Mouse (Mus musculus) T-cell, adult 2 months (primary cell): Measurements from ENCODE around the gene Sgpl1.
A peak's percentile ranks its signal among the peaks of the same experiment; 100 is the strongest.

ENCODE experiments used
- DNase-seq: peaks from one replicate; pipeline ENCODE4 v3.0.0; 2022; ENCODE audit warnings: low spot score

Gene Sgpl1

DNA sequence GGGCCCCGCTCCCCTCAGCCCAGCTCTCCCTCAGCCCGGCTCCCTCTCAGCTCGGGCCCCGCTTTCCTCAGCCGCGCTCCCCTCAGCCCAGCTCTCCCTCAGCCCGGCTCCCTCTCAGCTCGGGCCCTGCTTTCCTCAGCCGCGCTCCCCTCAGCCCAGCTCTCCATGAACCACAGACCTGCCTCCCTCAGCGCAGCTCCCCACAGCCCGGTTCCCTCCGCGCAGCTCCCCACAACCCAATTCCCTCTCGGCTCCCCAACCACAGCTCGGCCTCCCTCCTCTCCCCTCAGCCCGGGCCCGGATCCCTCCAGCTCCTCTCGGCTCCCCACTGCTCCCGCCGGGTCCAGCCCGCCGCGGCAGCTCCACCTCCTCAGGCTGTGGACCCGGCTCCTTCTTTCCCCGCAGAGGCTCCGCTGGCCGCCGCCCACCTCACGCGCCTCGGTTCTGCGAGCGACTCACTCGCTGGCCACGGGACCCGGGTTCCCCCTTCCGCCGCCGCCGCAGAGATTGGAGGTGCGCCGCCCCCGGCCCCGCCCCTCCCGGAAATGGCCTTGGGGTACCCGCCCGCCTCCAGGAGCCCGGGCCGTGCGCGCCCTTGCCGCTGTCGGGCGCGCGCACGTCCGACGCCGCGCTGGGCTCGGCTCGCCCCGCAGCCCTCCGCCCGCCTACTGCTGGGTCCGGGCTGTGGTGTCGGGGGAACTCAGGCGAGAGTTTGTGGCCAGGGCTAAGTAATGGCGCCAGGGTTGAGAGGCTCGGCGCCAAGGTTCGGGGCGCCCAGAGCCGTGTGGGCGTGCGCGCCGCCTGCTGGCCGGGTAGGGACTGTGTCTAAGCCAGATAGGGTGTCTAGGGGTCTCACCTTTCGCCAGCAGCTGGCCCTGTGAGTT, at the start of gene Sgpl1:
Gene Sgpl1, minus strand, starts transcription at position 547 of the 884 bp plus-strand sequence.
- peak; percentile 87 for DNase-seq

DNA sequence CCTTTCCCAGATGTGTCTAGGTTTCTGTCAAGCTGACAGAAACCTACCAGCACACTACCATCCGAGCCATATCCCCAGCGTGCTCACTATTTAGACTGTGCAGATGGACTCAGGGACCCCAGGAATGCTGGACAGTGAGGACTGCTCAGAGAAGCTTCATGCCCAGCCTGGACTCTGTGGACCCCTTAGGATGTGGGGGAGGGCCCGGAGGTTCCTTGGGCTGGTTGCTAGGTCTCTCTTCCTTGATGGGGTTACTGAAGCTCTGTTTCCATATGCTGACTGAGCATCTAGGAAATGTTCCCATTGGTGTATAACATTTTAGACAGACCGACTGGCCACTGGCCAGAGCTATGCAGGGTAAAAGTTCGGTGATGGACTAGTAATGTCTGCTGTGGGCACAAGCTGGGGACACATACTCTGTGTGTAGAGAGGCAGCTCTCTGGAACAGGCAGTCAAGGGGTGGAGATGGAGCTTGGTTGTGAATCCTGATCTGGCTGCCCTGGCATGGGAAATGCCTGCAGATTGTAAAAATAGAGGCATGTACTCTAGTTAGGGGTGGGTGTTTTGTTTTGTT, 48.3 kb upstream of the Sgpl1 start:
- DNase-seq, result no peak

DNA sequence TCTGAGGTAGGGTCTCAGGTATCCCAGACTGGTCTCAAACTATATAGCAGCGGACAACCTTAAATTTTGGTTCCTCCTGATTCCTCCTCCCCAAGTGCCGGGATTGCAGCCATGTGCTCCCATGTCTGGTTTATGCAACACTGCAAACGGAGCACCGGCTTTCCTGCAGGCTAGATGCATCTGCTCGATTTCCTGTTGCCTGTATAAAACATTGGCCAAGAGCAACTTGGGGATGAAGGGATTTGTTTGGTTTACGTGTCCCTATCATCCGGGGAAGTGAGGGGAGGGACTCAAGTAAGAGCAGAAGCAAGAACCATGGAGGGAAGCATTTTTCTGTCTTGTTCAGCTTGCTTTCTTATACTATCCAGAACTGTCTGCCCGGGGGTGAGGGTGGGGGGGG, 47.7 kb upstream of the Sgpl1 start:
- DNase-seq, result no peak

DNA sequence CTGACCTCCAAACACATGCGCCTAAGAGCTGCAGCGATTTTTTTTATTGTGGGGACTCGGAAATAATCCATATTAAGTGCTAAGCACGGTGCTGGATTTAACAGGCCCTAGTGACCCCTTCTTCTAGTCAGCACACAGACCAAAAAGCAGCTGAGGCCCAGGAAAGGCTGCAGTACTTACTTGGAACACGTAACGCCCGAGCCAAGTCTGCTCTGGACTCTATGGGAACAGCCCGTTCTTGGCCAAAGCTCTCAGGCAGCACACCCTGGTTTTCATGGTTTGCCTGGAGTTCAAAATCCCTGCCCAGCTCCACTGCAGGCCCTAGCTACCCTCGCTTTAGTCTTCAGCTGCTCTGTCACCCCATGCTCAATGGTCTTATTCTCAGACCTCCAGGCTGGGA, 47.1 kb upstream of the Sgpl1 start:
- DNase-seq, result no peak

DNA sequence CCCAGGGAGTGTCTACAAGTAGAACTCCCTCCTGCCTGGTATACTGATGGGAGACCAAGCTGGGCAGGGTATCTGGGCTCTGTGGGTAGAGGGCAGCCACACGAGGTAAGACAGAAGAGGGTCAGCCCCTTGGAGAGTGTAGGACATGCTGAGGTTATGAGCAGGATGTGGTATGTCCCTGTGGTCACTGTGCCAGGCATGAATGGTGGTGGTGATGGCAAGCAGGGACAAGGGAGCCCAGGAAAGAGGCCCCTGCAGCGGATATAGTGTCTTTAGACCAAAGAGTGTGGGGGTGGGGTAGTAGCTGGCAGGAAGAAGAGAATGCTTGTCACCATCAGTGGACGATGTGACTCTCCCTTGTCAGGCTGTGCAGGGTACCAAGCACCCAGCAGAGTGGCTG, 40.5 kb upstream of the Sgpl1 start:
- DNase-seq, result no peak

DNA sequence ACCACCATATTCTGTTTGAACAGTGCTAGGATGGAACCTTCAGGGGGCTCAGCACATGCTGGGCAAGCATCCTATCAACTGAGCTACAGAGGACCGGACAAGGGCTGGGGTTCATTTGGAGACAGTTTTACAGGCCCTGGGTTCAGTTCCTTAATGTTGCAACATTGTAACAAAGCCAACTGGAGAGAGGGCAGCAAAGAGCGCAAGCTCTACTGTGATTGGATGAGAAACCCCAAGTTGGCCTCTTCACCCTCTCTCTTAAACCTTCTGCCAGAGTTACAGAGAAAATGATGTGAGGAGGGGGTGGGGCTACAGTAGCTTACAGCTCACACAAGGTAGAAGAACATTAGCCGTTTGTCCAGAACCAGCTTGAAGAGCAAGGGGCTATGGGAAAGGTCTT, 39.5 kb upstream of the Sgpl1 start:
- no peak for DNase-seq

DNA sequence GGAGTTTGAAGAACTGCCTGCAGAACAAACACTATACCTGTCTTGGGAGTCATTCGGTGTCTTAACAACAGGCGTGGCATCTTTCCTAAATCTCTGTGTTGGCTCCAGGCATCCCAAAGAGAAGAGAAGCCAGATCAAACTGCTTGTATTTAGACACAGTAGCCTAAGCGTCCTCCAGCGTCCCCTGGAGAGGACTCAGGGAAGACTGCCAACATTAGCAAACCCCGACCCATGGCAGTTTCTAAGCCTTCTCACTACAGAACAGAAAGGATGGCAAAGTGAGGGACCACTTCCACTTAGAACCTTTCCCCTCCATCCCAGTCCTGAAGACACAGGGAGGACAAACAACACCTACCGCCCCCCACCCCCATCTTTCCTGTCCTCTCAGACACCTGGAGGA, 32.4 kb upstream of the Sgpl1 start:
- no peak for DNase-seq

DNA sequence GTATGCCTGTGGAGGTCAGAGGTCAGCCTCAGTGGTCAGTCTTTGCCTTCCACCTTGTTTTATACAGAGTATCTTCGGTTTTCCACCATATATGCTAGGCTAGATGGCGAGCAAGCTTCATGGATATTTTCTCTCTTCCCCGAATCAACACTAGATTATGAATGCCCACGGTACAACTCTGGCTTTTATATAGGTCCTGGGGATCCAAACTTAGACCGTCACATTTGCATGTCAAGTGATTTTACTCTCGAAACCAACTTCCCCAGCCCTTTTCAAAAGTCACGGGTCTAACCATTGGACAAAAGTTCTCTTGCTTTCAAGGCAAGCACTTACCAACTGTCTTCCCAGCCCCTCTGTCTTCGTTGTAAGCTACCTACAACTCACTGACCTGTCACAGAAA, 31.2 kb upstream of the Sgpl1 start:
- DNase-seq, result no peak

DNA sequence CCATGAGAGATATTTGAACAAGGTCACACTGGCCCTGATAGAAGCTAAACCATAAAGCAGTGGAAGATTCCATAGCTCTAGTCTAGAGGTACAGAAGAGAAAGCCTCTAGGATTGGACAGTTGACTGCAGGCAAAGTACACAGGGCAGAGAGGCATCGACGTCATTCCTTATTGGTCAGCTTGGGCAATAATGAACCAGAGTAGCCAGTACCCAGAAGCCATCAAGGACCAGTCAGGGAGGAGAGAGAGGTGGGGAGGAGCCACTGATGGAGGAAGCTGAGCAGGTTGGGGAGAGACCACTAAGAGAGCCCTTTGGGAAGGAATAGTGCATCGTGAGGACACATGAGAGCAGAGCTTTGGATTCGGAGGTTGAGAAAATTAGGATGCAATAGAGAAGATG, 30.2 kb upstream of the Sgpl1 start:
- no peak for DNase-seq

DNA sequence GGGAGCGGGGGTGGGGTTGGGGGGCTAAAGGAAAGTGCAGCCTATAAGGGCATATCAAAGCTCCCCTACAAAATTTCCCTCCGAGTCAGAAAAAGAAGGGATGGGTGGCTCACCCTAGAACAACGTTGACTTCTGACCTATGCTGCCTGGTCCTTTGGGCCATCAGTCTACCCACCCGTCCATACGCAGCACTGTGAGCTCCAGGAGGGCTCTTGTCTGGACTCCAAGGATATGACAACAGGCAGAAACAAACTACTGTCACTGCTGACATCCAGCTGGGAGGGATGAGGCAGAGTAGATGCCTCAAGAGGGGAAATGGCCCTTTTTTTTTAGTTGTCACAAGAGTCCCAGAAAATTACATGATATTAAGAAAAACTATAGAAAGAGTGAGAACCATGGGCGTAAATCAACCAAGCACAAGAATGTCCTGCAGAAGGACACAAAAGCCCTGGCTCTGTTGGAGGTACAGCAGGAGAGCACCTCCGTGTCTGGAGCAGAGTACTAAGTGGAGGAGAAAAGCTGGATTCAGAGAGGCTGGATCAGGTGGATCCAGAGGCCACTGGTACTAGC, 28.8 kb upstream of the Sgpl1 start:
- DNase-seq, result no peak

DNA sequence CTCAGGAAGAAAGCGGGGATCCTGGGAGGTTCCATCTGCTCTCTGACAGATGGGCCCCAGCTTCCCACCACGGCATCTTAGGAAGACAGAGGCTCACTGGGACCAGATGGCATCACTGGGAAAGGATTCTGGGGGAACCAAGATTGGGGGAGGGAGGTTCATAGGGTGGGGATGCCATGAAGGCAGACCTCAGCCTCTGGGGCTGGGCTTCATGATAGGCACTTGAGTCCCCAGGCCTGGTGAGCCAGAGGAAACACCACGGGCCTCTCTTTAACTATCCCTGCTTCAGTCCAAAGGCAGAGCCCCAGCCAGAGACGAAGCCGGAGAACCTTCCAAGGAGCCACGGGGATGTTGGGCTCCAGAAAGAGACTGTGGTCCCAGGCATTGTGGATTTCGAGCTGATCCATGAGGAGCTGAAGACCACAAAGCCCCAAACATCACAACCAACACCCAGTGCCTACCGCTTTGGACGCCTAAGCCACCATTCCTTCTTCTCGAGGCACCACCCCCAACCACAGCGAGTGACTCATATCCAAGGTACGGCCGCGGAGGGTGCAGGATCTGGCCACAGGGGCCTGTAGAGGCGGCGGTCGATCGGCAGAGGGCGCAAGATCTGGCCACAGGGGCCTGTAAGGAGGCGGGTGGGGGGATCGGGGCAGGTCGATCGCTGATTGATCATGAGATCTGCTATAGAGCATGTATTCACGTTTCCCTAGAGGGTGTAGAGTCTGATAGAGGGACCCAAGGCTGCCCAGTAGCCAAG, 28.1 kb upstream of the Sgpl1 start:
- DNase-seq, result peak; percentile 5

DNA sequence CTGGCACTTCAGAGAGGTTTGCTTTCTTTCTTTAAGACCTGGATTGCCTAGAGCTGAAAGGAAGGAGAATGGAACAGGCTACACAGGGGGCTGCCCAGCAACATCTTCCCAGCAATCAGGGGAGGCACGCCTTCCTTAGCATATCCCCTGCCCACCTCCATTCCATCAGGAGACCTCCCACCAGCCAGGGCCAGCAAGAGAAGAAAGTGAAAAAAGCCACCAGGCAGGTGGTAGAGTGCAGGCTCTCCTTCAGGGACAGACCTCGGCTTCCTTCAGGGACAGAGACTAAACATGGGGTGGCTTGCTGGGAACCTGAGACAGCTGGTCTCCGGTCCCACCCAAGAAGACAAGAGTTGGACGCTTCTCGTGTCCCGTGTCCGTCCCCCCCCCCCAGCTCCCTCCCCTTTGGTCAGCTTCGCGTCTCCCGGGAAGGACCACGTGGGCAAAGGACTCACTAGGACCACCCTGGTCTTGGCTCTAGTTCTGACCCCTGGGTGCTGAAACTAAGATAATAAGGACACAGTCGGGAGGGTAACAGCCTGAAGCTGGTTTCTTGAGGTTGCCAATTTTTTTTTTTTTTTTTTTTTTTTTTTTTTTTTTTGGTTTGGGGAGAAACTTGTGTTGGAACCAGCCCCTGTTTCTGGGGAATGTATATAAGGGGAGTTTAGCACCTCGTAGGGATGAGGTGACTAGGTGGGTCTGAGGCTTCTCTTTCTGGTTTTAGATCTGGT, 27.4 kb upstream of the Sgpl1 start:
- no peak for DNase-seq

DNA sequence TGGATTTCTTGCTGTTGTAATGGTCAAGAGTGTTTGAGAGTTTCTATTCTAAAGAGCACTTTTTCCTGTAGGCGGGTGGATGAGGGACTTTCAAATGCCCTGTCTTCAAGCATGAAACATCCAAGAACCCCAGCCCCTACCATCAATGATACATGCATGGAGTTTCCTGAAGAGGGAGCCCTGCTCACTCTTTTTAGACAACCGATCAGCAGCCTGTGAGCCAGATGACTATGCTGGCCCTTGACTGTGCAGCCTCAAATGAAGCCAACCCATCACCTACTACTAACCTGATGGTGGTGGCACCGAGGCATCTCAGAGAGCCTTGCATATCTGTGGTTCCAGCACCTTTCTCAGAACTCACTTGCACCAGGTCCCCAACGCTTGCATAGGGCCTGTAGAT, 25.0 kb upstream of the Sgpl1 start:
- DNase-seq, result no peak

DNA sequence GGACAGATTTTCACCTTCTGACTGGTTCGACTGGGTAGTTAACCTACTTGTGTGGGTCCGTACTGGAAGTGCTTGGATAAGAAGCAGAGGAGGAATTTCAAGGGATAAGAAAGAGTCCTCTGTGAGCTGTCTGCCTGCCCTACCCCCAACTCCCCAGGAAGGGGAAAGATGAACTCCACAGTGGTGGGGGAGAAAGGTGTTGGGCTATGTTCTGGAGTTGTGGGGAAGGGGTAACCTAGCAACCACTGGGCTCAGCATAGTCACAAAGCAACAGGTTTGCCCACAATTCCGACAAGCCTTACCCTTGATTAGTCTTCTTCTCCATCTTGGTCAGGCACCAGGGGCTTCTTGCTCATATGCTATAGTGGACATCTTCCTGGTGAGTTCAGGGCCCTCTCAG, 24.2 kb upstream of the Sgpl1 start, which contains the start of gene Tbata:
Gene Tbata, plus strand, starts transcription at position 301 of the 400 bp plus-strand sequence.
- no peak for DNase-seq

DNA sequence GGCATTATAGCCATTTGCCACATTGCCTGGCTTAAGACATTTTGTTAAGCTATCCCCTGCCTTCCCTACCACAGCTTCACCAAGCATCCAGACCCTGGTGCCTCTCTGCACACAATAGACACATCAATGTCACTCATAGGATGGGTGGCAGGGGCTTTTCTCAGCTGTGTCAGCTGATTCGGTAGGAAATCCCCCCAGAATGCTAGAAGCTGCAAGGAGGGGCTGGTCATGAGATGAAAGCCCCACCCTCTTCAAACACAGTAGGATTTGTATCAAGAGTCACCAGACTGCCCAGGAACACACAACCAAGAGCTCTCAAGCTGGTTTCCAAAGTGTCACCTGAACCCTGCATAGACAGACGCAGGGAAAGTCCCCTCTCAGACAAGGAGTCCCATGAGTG, 20.9 kb upstream of the Sgpl1 start:
- DNase-seq, result no peak

DNA sequence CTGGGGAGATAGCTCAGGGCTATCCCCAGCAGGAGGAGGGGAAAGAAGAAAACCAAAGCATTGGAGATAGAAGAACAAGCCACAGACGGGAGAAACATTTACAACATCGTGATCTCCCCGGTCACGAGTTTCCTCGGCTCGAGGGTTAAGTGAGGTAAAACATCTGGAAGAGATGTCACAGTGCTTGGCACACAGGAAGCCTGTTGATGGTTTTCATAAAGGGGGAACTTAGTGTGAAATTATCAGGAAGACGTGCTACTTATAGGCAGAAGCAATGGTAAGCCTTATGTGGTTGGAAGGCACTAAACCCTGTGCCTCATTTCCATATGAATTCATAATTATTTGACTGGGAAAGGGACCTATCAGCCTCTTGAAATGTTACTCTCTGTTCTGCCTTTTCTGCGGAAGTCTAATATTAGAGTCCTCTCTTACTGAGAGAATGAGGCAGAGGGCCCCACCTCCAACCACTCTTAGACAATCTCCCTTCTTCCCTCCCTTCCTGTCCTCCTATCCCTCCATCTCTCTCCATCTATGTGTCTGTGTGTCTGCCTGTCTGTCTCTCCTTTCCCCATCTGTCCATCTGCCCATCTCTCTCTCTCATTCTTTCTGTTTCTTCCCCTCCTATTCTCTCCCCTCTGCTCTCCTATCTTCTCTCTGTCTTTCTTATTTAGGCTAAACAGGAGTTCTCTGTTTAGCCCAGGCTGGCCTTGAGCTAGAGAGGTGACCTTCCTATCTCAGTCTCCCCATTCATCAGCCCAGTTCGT, 20.0 kb upstream of the Sgpl1 start:
- DNase-seq, result no peak

DNA sequence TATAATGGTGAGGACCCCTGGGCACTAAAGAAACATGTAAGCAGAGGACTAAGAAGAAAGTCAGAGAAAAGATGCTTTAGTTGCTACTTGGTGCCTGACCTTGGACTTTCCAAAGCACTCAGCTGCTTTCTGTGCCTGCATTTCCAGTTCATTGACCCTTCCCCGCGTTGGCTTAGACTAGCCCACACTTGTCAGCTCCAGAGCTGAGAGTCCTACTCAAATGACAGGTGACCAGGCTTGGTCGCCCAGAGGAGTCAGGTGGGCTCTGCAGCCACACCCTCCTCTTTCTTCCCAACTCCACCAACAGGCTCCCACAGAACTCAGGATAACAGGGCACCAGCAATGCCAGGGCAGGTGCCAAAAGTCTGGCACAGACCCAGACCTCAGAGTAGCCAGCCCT, 14.9 kb upstream of the Sgpl1 start:
- DNase-seq, result no peak

DNA sequence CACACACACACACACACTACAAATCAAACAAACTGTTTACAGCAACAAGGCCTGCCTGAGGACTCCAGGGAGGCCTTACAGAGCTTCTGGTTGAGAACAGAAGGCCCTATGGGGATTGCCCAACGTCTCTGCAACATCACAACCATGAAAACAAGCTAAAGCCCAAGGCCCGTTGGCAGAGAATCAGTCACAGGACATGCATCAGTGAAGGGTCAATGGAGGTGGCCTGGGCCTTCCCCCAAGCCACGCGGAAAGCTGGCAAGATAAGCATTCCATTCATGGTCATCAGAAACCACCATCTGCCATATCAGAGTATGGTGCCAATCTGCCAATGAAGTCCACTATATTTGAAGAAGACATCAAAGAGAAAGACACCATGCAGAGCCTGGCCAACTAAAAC, 13.2 kb upstream of the Sgpl1 start:
- no peak for DNase-seq

DNA sequence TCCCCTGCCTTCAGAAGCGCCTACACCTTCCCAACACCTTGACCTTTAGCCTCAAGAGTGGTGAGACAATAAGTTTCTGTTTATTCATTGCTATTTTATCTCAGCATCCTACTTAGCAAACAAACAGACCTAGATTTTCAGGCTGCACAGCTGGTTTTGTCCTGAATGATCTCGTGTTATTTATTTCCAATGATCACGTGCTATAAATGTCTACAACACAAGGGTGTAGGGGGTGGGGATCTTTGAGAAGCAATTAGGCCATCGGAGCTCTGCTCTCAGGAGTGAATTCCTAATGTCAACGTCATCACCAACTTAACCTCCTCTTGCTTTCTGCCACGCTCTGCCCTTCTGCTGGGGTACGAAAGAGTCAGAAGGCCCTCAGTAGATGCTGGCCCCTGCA, 12.6 kb upstream of the Sgpl1 start:
- DNase-seq, result no peak

DNA sequence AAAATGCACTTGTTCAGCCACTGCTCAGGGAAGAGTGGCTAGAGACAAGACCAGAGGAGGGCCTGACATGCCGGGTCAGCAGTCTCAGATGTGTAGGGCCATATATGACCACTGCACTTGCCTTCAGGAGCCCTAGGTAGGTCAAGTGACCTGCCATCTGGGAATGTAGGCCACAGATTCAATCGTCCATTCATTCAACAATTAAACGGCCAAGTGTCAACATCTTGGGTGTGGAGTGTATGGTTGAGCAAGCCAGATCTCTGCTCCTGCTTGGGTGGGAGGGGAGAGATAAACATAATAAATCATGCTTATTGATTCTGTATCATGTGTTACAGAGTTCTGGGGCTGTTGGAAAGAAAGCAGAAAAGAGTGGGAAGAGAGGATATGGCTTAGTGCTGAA, 11.1 kb upstream of the Sgpl1 start:
- DNase-seq, result no peak

DNA sequence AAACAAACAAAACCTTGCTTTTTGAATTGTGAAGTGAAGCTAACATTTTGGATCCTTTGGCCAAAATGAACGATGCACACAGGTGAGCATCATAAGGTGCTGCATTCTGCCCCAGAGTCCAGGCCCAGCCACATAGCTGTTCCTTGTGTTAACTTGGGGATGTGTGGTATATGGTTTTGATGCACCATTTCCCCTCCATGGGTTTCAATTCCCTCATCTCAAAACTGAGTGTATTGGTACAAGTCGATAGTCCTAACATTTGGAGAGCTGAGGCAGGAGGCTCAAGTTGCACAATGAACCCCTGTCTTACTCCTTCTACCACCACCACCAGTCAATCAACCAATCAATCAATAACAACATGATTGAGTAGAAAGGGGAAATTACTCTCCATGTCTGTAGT, 8.9 kb upstream of the Sgpl1 start:
- DNase-seq, result no peak
